Mouse (Mus musculus) forebrain, embryonic 15.5 days (tissue): ENCODE results near the gene Med16. TPM values are rescaled to one million over a fixed set of nuclear protein-coding genes. Genes with fewer than 3 reads are reported as not detected.

Source experiments
- ATAC-seq: fragments of 200-750 bp; cut with Nextera tagmentation; replicated peaks from 2 replicates; pipeline ENCODE4 v1.8.0; 2017; ENCODE audit warnings: mild to moderate bottlenecking, moderate TSS enrichment, moderate library complexity
- H3K27ac ChIP-seq: fragments of 300-500 bp; sonication (generic); replicated peaks from 2 replicates; pipeline ENCODE4 v1.5.1; 2015; ENCODE audit warnings: mild to moderate bottlenecking, inconsistent platforms
- H3K27me3 ChIP-seq: fragments of 300-500 bp; sonication (generic); 2 replicates; pipeline ENCODE4 v1.6.1; 2015; ENCODE audit warnings: inconsistent platforms
- H3K36me3 ChIP-seq: fragments of 300-500 bp; sonication (generic); 2 replicates; pipeline ENCODE4 v1.6.1; 2015; ENCODE audit warnings: mild to moderate bottlenecking, inconsistent platforms
- H3K4me1 ChIP-seq: fragments of 300-500 bp; sonication (generic); 2 replicates; pipeline ENCODE4 v1.6.1; 2015; ENCODE audit warnings: inconsistent platforms
- H3K4me2 ChIP-seq: fragments of 300-500 bp; sonication (generic); replicated peaks from 2 replicates; pipeline ENCODE4 v1.6.1; 2015; ENCODE audit warnings: mild to moderate bottlenecking, inconsistent platforms
- H3K4me3 ChIP-seq: fragments of 300-500 bp; sonication (generic); 2 replicates; pipeline ENCODE4 v1.5.1; 2015; ENCODE audit warnings: mild to moderate bottlenecking, inconsistent platforms
- H3K9ac ChIP-seq: fragments of 300-500 bp; sonication (generic); replicated peaks from 2 replicates; pipeline ENCODE4 v1.6.1; 2015; ENCODE audit warnings: mild to moderate bottlenecking, inconsistent platforms
- H3K9me3 ChIP-seq: fragments of 300-500 bp; sonication (generic); 2 replicates; pipeline ENCODE4 v1.6.1; 2016; ENCODE audit warnings: inconsistent platforms
- WGBS: fragments of 180-500 bp; shearing (Covaris S2); methylation state at CpG from one replicate; pipeline ENCODE4 v1.1.7; 2015; ENCODE audit warnings: mixed read lengths; 5-methylcytosine and 5-hydroxymethylcytosine counted together
- polyA plus RNA-seq: library from polyadenylated mRNA; unstranded; fragments of >200 nt; fragmentation: Nextera tagmentation; extraction: Ambion mirVana; gene quantifications from 2 replicates; pipeline ENCODE4 v1.2.1, GENCODE M21; 2015

The Med16 gene
- polyA plus RNA-seq, 1 experiment from 2014 or later: 53.2 TPM

GRCm38 (mm10) chr10:79860079-79860911 is 48.4 kb downstream of the Med16 start:
- 91% methylated on average over 26 of the region's 26 CpGs for WGBS
- Histone ChIP-seq H3K36me3 (peaks cover 60% of the 10 kb centered on the region), H3K4me2 (no peak overlapping the region), H3K4me1 (peaks cover 55% of the 10 kb centered on the region), H3K27ac (0 out of 2 replicates have a peak overlapping the region, but pooled peaks have one; percentile 100), H3K27me3 (no peaks in the 10 kb centered on the region), H3K4me3 (no peak overlapping the region), H3K9me3 (no peaks in the 10 kb centered on the region), H3K9ac (no peak overlapping the region)
- ATAC-seq: no peak

- Histone ChIP-seq H3K9ac (no peak overlapping the region), H3K27ac (peak overlapping the region; percentile 100; the same call in 1 of the 2 replicates), H3K9me3 (no peaks in the 10 kb centered on the region), H3K4me2 (peak overlapping the region; percentile 91; the same call in 1 of the 2 replicates), H3K36me3 (peaks cover 53% of the 10 kb centered on the region), H3K4me3 (no peak overlapping the region), H3K4me1 (peaks cover 47% of the 10 kb centered on the region), H3K27me3 (no peaks in the 10 kb centered on the region)
- no peak for ATAC-seq
- WGBS: 83% methylated on average over 11 of the region's 11 CpGs
Observed at GRCm38 (mm10) chr10:79859116-79859515, 49.6 kb downstream of the Med16 start.

- peak overlapping the region; percentile 100 for H3K27ac ChIP-seq
- no peaks in the 10 kb centered on the region for H3K27me3 ChIP-seq
- peaks cover 50% of the 10 kb centered on the region for H3K4me1 ChIP-seq
- peak overlapping the region; percentile 98; the same call in 1 of the 2 replicates for H3K9ac ChIP-seq
- 0 out of 2 replicates have a peak, but pooled peaks have one; percentile 7 for ATAC-seq
- WGBS: 46% methylated on average over 17 of the region's 17 CpGs
- H3K9me3 ChIP-seq: no peaks in the 10 kb centered on the region
- H3K4me3 ChIP-seq: peak overlapping the region; percentile 99
- peaks cover 49% of the 10 kb centered on the region for H3K36me3 ChIP-seq
- peak overlapping the region; percentile 91 for H3K4me2 ChIP-seq
Observed at GRCm38 (mm10) chr10:79858416-79859074, 50.2 kb downstream of the Med16 start.

- H3K27ac ChIP-seq: peak overlapping the region; percentile 100
- H3K36me3 ChIP-seq: peaks cover 43% of the 10 kb centered on the region
- WGBS: 67% methylated on average over 2 of the region's 2 CpGs
- ATAC-seq: no peak
- no peaks in the 10 kb centered on the region for H3K27me3 ChIP-seq
- H3K9me3 ChIP-seq: no peaks in the 10 kb centered on the region
- H3K4me2 ChIP-seq: peak overlapping the region; percentile 91
- peaks cover 56% of the 10 kb centered on the region for H3K4me1 ChIP-seq
- peak overlapping the region; percentile 98 for H3K9ac ChIP-seq
- H3K4me3 ChIP-seq: peak overlapping the region; percentile 99
Observed at GRCm38 (mm10) chr10:79857894-79858293, 50.8 kb downstream of the Med16 start.

- Histone ChIP-seq H3K27ac (peak overlapping the region; percentile 100), H3K9ac (peak overlapping the region; percentile 98), H3K4me1 (peaks cover 61% of the 10 kb centered on the region), H3K9me3 (no peaks in the 10 kb centered on the region), H3K36me3 (peaks cover 38% of the 10 kb centered on the region), H3K27me3 (no peaks in the 10 kb centered on the region), H3K4me3 (peak overlapping the region; percentile 99), H3K4me2 (peak overlapping the region; percentile 91)
- WGBS: 16% methylated on average over 4 of the region's 4 CpGs
- no peak for ATAC-seq
Observed at GRCm38 (mm10) chr10:79857452-79857811, 51.3 kb downstream of the Med16 start.

- no peaks in the 10 kb centered on the region for H3K27me3 ChIP-seq
- H3K4me2 ChIP-seq: peak overlapping the region; percentile 91
- peak overlapping the region; percentile 99 for H3K4me3 ChIP-seq
- H3K27ac ChIP-seq: peak overlapping the region; percentile 100
- peaks cover 32% of the 10 kb centered on the region for H3K36me3 ChIP-seq
- H3K9ac ChIP-seq: peak overlapping the region; percentile 98
- peaks cover 66% of the 10 kb centered on the region for H3K4me1 ChIP-seq
- no peaks in the 10 kb centered on the region for H3K9me3 ChIP-seq
- WGBS: 44% methylated on average over 7 of the region's 7 CpGs
- no peak for ATAC-seq
Observed at GRCm38 (mm10) chr10:79856704-79857451, 51.8 kb downstream of the Med16 start.

- Histone ChIP-seq H3K36me3 (peaks cover 26% of the 10 kb centered on the region), H3K27ac (peak overlapping the region; percentile 100), H3K9ac (peak overlapping the region; percentile 98), H3K9me3 (no peaks in the 10 kb centered on the region), H3K27me3 (no peaks in the 10 kb centered on the region), H3K4me1 (peaks cover 72% of the 10 kb centered on the region), H3K4me3 (peak overlapping the region; percentile 99), H3K4me2 (peak overlapping the region; percentile 91)
- no peak for ATAC-seq
- 31% methylated on average over 6 of the region's 6 CpGs for WGBS
Observed at GRCm38 (mm10) chr10:79856280-79856679, 52.4 kb downstream of the Med16 start.

- H3K4me3 ChIP-seq: peak overlapping the region; percentile 99
- no peaks in the 10 kb centered on the region for H3K9me3 ChIP-seq
- peak overlapping the region; percentile 100 for H3K27ac ChIP-seq
- H3K36me3 ChIP-seq: peaks cover 20% of the 10 kb centered on the region
- no peak for ATAC-seq
- H3K4me2 ChIP-seq: peak overlapping the region; percentile 91
- WGBS: 3% methylated on average over 10 of the region's 10 CpGs
- peak overlapping the region; percentile 98 for H3K9ac ChIP-seq
- no peaks in the 10 kb centered on the region for H3K27me3 ChIP-seq
- peaks cover 75% of the 10 kb centered on the region for H3K4me1 ChIP-seq
Observed at GRCm38 (mm10) chr10:79855558-79856184, 53.1 kb downstream of the Med16 start.

- peaks cover 75% of the 10 kb centered on the region for H3K4me1 ChIP-seq
- H3K27ac ChIP-seq: peak overlapping the region; percentile 100
- peak overlapping the region; percentile 98 for H3K9ac ChIP-seq
- ATAC-seq: peak; percentile 36
- no peaks in the 10 kb centered on the region for H3K9me3 ChIP-seq
- H3K36me3 ChIP-seq: peaks cover 13% of the 10 kb centered on the region
- peak overlapping the region; percentile 99 for H3K4me3 ChIP-seq
- peak overlapping the region; percentile 91 for H3K4me2 ChIP-seq
- under 1% methylated on average over 81 of the region's 83 CpGs for WGBS
- no peaks in the 10 kb centered on the region for H3K27me3 ChIP-seq
Observed at GRCm38 (mm10) chr10:79854801-79855541, 53.8 kb downstream of the Med16 start.

GRCm38 (mm10) chr10:79853860-79854795 is 54.6 kb downstream of the Med16 start, which contains the start of gene Ptbp1:
Gene Ptbp1 (plus strand): TSS chr10:79854427.
- H3K9ac ChIP-seq: peak within 1 kb of the TSS; percentile 98
- H3K27me3 ChIP-seq: no peaks in the 10 kb centered on the region
- WGBS: under 1% methylated on average over 75 of the region's 75 CpGs
- H3K27ac ChIP-seq: peak within 1 kb of the TSS; percentile 100
- H3K36me3 ChIP-seq: peaks cover 5% of the 10 kb centered on the region
- H3K4me3 ChIP-seq: peak within 1 kb of the TSS; percentile 99
- H3K4me2 ChIP-seq: peak within 1 kb of the TSS; percentile 91
- peak; percentile 94 for ATAC-seq
- peaks cover 68% of the 10 kb centered on the region for H3K4me1 ChIP-seq
- H3K9me3 ChIP-seq: no peaks in the 10 kb centered on the region
